Mouse (Mus musculus) lung, embryonic 15.5 days (tissue): ENCODE results near the gene Gm16181. TPM values are rescaled to one million over a fixed set of nuclear protein-coding genes. Genes with fewer than 3 reads are reported as not detected.

ENCODE experiments used
- ATAC-seq: fragments of 200-750 bp; cut with Nextera tagmentation; 2 replicates; pipeline ENCODE4 v1.8.0; 2017; ENCODE audit warnings: moderate number of reproducible peaks, borderline replicate concordance; ENCODE audit not compliant: low FRiP score, low TSS enrichment; ENCODE audit errors: extremely low read depth
- H3K27ac ChIP-seq: fragments of 300-500 bp; sonication (generic); 2 replicates; pipeline ENCODE4 v1.5.1; 2015; ENCODE audit warnings: moderate library complexity, mild to moderate bottlenecking, inconsistent platforms
- H3K27me3 ChIP-seq: fragments of 300-500 bp; sonication (generic); 2 replicates; pipeline ENCODE4 v1.6.1; 2015; ENCODE audit warnings: inconsistent platforms
- H3K36me3 ChIP-seq: fragments of 300-500 bp; sonication (generic); 2 replicates; pipeline ENCODE4 v1.6.1; 2015; ENCODE audit warnings: inconsistent platforms
- H3K4me1 ChIP-seq: fragments of 300-500 bp; sonication (generic); 2 replicates; pipeline ENCODE4 v1.6.1; 2015; ENCODE audit warnings: inconsistent platforms
- H3K4me2 ChIP-seq: fragments of 300-500 bp; sonication (generic); 2 replicates; pipeline ENCODE4 v1.6.1; 2015; ENCODE audit warnings: inconsistent platforms, mild to moderate bottlenecking, moderate library complexity
- H3K4me3 ChIP-seq: fragments of 300-500 bp; sonication (generic); 2 replicates; pipeline ENCODE4 v1.5.1; 2015; ENCODE audit warnings: mild to moderate bottlenecking, inconsistent platforms
- H3K9ac ChIP-seq: fragments of 300-500 bp; sonication (generic); 2 replicates; pipeline ENCODE4 v1.6.1; 2015; ENCODE audit warnings: inconsistent platforms
- H3K9me3 ChIP-seq: fragments of 300-500 bp; sonication (generic); 2 replicates; pipeline ENCODE4 v1.6.1; 2016; ENCODE audit warnings: inconsistent platforms
- WGBS: fragments of 180-500 bp; shearing (Covaris S2); methylation state at CpG from one replicate; pipeline ENCODE4 v1.1.7; 2015; 5-methylcytosine and 5-hydroxymethylcytosine counted together
- polyA plus RNA-seq: library from polyadenylated mRNA; unstranded; fragments of >200 nt; fragmentation: Nextera tagmentation; extraction: Ambion mirVana; gene quantifications from 2 replicates; pipeline ENCODE4 v1.2.1, GENCODE M21; 2015

Gm16181 gene
- polyA plus RNA-seq, 1 experiment from 2014 or later: 0.75 TPM

GRCm38 (mm10) chr17:35255301-35255700 lies 34.7 kb downstream of the Gm16181 start:
- no peak overlapping the region for H3K9ac ChIP-seq
- H3K36me3 ChIP-seq: peaks cover 34% of the 10 kb centered on the region
- no peak for ATAC-seq
- H3K4me3 ChIP-seq: no peak overlapping the region
- H3K9me3 ChIP-seq: no peaks in the 10 kb centered on the region
- no peak overlapping the region for H3K27ac ChIP-seq
- WGBS: 64% methylated on average over 3 of the region's 3 CpGs
- H3K4me2 ChIP-seq: no peak overlapping the region
- H3K27me3 ChIP-seq: no peaks in the 10 kb centered on the region
- no peaks in the 10 kb centered on the region for H3K4me1 ChIP-seq

GRCm38 (mm10) chr17:35255704-35256103 lies 35.1 kb downstream of the Gm16181 start:
- Histone ChIP-seq H3K9ac (no peak overlapping the region), H3K27me3 (no peaks in the 10 kb centered on the region), H3K4me1 (no peaks in the 10 kb centered on the region), H3K4me3 (no peak overlapping the region), H3K27ac (no peak overlapping the region), H3K36me3 (peaks cover 30% of the 10 kb centered on the region), H3K9me3 (no peaks in the 10 kb centered on the region), H3K4me2 (no peak overlapping the region)
- no peak for ATAC-seq
- 47% methylated on average over 4 of the region's 4 CpGs for WGBS

DNA sequence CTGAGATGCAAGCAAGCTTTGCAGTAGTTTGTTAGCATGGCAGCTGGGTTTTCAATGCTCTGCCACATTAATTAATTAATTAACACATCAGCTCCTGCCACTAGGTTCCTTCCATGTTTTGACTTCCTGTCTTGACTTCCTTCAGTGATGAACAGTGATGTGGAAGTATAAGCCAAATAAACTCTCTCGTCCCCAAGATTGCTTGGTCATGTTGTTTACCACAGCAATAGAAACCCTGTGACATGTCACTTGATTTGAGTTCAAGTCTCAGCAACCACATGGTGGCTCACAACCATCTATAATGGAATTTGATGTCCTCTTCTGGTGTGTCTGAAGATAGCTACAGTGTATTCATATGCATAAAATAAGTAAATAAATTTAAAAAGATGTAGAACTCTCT lies 36.7 kb downstream of the Gm16181 start:
- Histone ChIP-seq H3K4me2 (no peak overlapping the region), H3K36me3 (peaks cover 15% of the 10 kb centered on the region), H3K27ac (no peak overlapping the region), H3K9ac (no peak overlapping the region), H3K9me3 (no peaks in the 10 kb centered on the region), H3K4me1 (0 out of 2 replicates have a peak, but pooled peaks cover 1% of the 10 kb centered on the region), H3K27me3 (peaks cover 9% of the 10 kb centered on the region; the same call in 1 of the 2 replicates), H3K4me3 (no peak overlapping the region)
- 28% methylated on average over 1 of the region's 1 CpGs for WGBS
- ATAC-seq: no peak

GRCm38 (mm10) chr17:35257824-35258491 lies 37.3 kb downstream of the Gm16181 start:
- ATAC-seq: no peak
- Histone ChIP-seq H3K4me1 (0 out of 2 replicates have a peak, but pooled peaks cover 5% of the 10 kb centered on the region), H3K36me3 (peaks cover 9% of the 10 kb centered on the region), H3K4me3 (peak overlapping the region; percentile 18), H3K27me3 (peaks cover 10% of the 10 kb centered on the region; the same call in 1 of the 2 replicates), H3K27ac (no peak overlapping the region), H3K9me3 (no peaks in the 10 kb centered on the region), H3K9ac (no peak overlapping the region; the same call in 1 of the 2 replicates), H3K4me2 (peak overlapping the region; percentile 42)
- WGBS: 14% methylated on average over 17 of the region's 17 CpGs

GRCm38 (mm10) chr17:35258492-35259478 lies 38.2 kb downstream of the Gm16181 start:
- no peak overlapping the region for H3K4me3 ChIP-seq
- no peak for ATAC-seq
- no peak overlapping the region for H3K9ac ChIP-seq
- peaks cover 1% of the 10 kb centered on the region for H3K36me3 ChIP-seq
- peaks cover 18% of the 10 kb centered on the region; the same call in 1 of the 2 replicates for H3K27me3 ChIP-seq
- no peaks in the 10 kb centered on the region for H3K9me3 ChIP-seq
- H3K4me1 ChIP-seq: 0 out of 2 replicates have a peak, but pooled peaks cover 5% of the 10 kb centered on the region
- no peak overlapping the region for H3K27ac ChIP-seq
- H3K4me2 ChIP-seq: peak overlapping the region; percentile 42; the same call in 1 of the 2 replicates
- 53% methylated on average over 13 of the region's 14 CpGs for WGBS

DNA sequence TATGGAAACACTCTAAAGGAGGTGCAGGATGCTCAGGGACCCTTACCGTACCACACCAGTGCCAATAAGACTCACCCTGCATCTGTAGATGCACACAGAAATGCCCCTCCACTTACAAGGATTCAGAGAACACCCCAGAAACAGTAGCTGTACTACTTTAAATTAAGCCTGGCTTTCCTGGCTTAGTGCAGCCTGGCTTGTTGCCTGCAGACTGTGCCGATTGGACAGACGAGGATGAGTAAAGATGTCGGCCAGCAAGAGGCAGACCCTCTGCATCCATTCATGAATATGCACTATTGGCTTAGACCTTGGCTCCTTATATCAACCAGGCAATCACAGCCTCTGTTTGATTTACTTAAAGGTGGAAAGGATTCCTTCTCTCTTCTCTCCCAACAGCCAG lies 39.0 kb downstream of the Gm16181 start:
- WGBS: 73% methylated on average over 4 of the region's 4 CpGs
- H3K9me3 ChIP-seq: no peaks in the 10 kb centered on the region
- no peak overlapping the region for H3K4me3 ChIP-seq
- H3K36me3 ChIP-seq: no peaks in the 10 kb centered on the region
- H3K27me3 ChIP-seq: peaks cover 26% of the 10 kb centered on the region; the same call in 1 of the 2 replicates
- no peak overlapping the region for H3K9ac ChIP-seq
- ATAC-seq: no peak
- H3K27ac ChIP-seq: no peak overlapping the region
- H3K4me1 ChIP-seq: 0 out of 2 replicates have a peak, but pooled peaks cover 5% of the 10 kb centered on the region
- H3K4me2 ChIP-seq: no peak overlapping the region

- no peak overlapping the region for H3K27ac ChIP-seq
- ATAC-seq: no peak
- peaks cover 30% of the 10 kb centered on the region; the same call in 1 of the 2 replicates for H3K27me3 ChIP-seq
- no peak overlapping the region for H3K9ac ChIP-seq
- no peaks in the 10 kb centered on the region for H3K36me3 ChIP-seq
- no peak overlapping the region for H3K4me3 ChIP-seq
- H3K9me3 ChIP-seq: no peaks in the 10 kb centered on the region
- 0 out of 2 replicates have a peak, but pooled peaks cover 5% of the 10 kb centered on the region for H3K4me1 ChIP-seq
- 56% methylated on average over 13 of the region's 13 CpGs for WGBS
- H3K4me2 ChIP-seq: no peak overlapping the region
Observed at GRCm38 (mm10) chr17:35261651-35262050, 41.0 kb downstream of the Gm16181 start.

DNA sequence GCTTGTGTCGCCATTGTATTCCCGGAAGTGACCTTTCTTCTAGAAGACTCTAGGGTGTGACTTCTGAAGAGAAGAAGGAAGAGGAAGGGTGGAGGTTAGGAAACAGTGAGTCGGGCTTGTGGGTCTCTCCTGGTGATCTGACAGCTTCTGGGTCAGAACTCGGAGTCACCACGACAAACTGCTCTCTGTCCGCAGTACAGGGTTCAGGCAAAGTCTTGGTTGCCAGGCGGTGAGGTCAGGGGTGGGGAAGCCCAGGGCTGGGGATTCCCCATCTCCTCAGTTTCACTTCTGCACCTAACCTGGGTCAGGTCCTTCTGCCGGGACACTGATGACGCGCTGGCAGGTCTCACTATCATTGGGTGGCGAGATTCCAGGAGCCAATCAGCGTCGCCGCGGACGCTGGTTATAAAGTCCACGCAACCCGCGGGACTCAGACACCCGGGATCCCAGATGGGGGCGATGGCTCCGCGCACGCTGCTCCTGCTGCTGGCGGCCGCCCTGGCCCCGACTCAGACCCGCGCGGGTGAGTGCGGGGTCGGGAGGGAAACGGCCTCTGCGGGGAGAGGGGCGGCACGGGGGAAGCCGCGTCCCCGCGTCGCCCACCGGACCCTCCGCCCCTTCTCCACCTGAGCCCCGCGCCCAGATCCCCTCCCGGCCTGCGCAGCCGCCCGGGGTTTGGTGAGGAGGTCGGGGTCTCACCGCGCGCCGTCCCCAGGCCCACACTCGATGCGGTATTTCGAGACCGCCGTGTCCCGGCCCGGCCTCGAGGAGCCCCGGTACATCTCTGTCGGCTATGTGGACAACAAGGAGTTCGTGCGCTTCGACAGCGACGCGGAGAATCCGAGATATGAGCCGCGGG lies 42.3 kb downstream of the Gm16181 start, which contains the start of gene H2-D1:
Gene H2-D1 (plus strand): TSS at position 67 of the 859 bp plus-strand sequence.
- Histone ChIP-seq H3K4me3 (peak within 1 kb of the TSS; percentile 67), H3K27me3 (peaks cover 30% of the 10 kb centered on the region; the same call in 1 of the 2 replicates)
- WGBS: 1% methylated on average over 73 of the region's 73 CpGs

GRCm38 (mm10) chr17:35263523-35263883 lies 42.9 kb downstream of the Gm16181 start:
- Histone ChIP-seq H3K4me1 (0 out of 2 replicates have a peak, but pooled peaks cover 5% of the 10 kb centered on the region), H3K27me3 (peaks cover 30% of the 10 kb centered on the region; the same call in 1 of the 2 replicates), H3K4me3 (peak overlapping the region; percentile 67), H3K9ac (peak overlapping the region; percentile 49), H3K27ac (no peak overlapping the region), H3K4me2 (peak overlapping the region; percentile 98), H3K36me3 (no peaks in the 10 kb centered on the region), H3K9me3 (no peaks in the 10 kb centered on the region)
- 2% methylated on average over 31 of the region's 31 CpGs for WGBS
- ATAC-seq: peak; percentile 56

More for the DNA sequence above, 42.3 kb downstream of the Gm16181 start, which contains the start of gene H2-D1:
- Histone ChIP-seq H3K4me1 (0 out of 2 replicates have a peak, but pooled peaks cover 5% of the 10 kb centered on the region), H3K9me3 (no peaks in the 10 kb centered on the region), H3K4me2 (peak within 1 kb of the TSS; percentile 98), H3K9ac (peak within 1 kb of the TSS; percentile 49), H3K36me3 (no peaks in the 10 kb centered on the region), H3K27ac (no peak within 1 kb of the TSS)
- ATAC-seq: peak; percentile 84

- ATAC-seq: no peak
- Histone ChIP-seq H3K27ac (no peak overlapping the region), H3K4me3 (no peak overlapping the region), H3K4me1 (0 out of 2 replicates have a peak, but pooled peaks cover 2% of the 10 kb centered on the region), H3K4me2 (no peak overlapping the region), H3K9ac (no peak overlapping the region), H3K9me3 (no peaks in the 10 kb centered on the region), H3K27me3 (peaks cover 21% of the 10 kb centered on the region; the same call in 1 of the 2 replicates), H3K36me3 (no peaks in the 10 kb centered on the region)
- 82% methylated on average over 1 of the region's 1 CpGs for WGBS
Observed at GRCm38 (mm10) chr17:35267399-35268086, 46.9 kb downstream of the Gm16181 start.
